Mouse (Mus musculus) heart, adult 2 months (tissue): ENCODE measurements at regions not wholly inside any gene's neighbourhood (a gene's known extent, or its start where the extent isn't known, plus 50 kb on each side); places are given as distances from the start of the nearest gene placed in this dataset.

Experiments
- DNase-seq, 2 experiments: peaks; one replicate each; pipeline ENCODE4 v3.0.0; 2021
- H3K27ac ChIP-seq: fragments of 200-600 bp; 2 replicates; pipeline ENCODE4 v1.8.1; 2022
- H3K27me3 ChIP-seq: fragments of 200-500 bp; 2 replicates; pipeline ENCODE4 v1.6.1; 2012; ENCODE audit warnings: mild to moderate bottlenecking, low read length, inconsistent platforms, mixed read lengths; ENCODE audit not compliant: control insufficient read depth, insufficient read depth
- H3K36me3 ChIP-seq: fragments of 200-500 bp; 2 replicates; pipeline ENCODE4 v1.6.1; 2012; ENCODE audit warnings: low read length, inconsistent platforms; ENCODE audit not compliant: control insufficient read depth, insufficient read depth
- H3K4me1 ChIP-seq: fragments of 200-500 bp; 2 replicates; pipeline ENCODE4 v1.6.1; 2011; ENCODE audit warnings: low read length; ENCODE audit not compliant: control insufficient read depth, insufficient read depth
- H3K4me3 ChIP-seq: fragments of 200-600 bp; 2 replicates; pipeline ENCODE4 v1.8.1; 2022
- H3K79me2 ChIP-seq: fragments of 200-500 bp; replicated peaks from 2 replicates; pipeline ENCODE4 v1.6.1; 2012; ENCODE audit warnings: mild to moderate bottlenecking, inconsistent platforms, low read length, moderate library complexity, mixed read lengths; ENCODE audit not compliant: control insufficient read depth, insufficient read depth
- H3K9ac ChIP-seq: fragments of 200-500 bp; 2 replicates; pipeline ENCODE4 v1.6.1; 2012; ENCODE audit warnings: low read depth, mild to moderate bottlenecking, control low read depth, inconsistent platforms, low read length, mixed read lengths
- CTCF ChIP-seq: fragments of 200-600 bp; IDR thresholded peaks from 2 replicates; pipeline ENCODE4 v1.8.1; 2022; ENCODE audit warnings: antibody characterized with exemption, mild to moderate bottlenecking, moderate library complexity
- EP300 ChIP-seq: fragments of 200-500 bp; IDR thresholded peaks from 2 replicates; pipeline ENCODE4 v1.6.1; 2011; ENCODE audit warnings: low read depth, low read length, control low read depth; ENCODE audit not compliant: insufficient read depth
- POLR2A ChIP-seq: fragments of 200-500 bp; IDR thresholded peaks from 2 replicates; pipeline ENCODE4 v1.6.1; 2011; ENCODE audit warnings: mild to moderate bottlenecking, low read depth, low read length, control low read depth; ENCODE audit not compliant: insufficient read depth
- WGBS: fragments of 180-500 bp; shearing (Covaris S2); methylation state at CpG from one replicate; pipeline ENCODE4 v1.1.7; 2018; 5-methylcytosine and 5-hydroxymethylcytosine counted together
- intact Hi-C: fragments of 180-260 bp; cut with DNase I; formaldehyde crosslinking; loops from one replicate; pipeline ENCODE4 v1.15.1; 2025

DNA sequence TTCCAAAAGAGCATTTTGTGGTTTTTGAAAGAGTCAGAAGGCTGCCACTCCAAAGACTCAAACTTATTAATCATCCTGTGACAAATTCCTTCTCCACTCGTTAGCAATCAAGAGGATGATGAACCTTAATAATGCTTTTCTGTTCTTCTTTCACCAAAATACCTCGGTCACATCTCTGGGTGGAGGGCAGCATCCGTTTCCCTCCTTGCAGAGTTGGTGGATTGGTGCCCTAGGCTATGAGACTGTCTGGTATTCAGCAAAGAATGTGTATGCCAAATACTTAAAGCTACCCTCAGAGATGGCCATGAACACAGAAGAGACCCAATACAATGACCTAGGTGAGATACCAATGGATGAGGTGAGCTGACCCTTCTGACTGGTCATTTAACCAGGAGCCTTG is 226.6 kb downstream of the Agtpbp1 start:
- no peak overlapping the region for H3K4me3 ChIP-seq
- H3K9ac ChIP-seq, result no peak overlapping the region
- no peak for DNase-seq
- intact Hi-C loops, result no loop called here
- H3K79me2 ChIP-seq, result no peaks in the 10 kb centered on the region
- TF ChIP-seq CTCF, result no peak
- no peak for TF ChIP-seq EP300
- TF ChIP-seq POLR2A, result no peak
- H3K4me1 ChIP-seq, result no peaks in the 10 kb centered on the region
- no peaks in the 10 kb centered on the region for H3K27me3 ChIP-seq
- 80% methylated on average over 3 of the region's 3 CpGs for WGBS
- no peaks in the 10 kb centered on the region for H3K36me3 ChIP-seq
- no peak overlapping the region for H3K27ac ChIP-seq

DNA sequence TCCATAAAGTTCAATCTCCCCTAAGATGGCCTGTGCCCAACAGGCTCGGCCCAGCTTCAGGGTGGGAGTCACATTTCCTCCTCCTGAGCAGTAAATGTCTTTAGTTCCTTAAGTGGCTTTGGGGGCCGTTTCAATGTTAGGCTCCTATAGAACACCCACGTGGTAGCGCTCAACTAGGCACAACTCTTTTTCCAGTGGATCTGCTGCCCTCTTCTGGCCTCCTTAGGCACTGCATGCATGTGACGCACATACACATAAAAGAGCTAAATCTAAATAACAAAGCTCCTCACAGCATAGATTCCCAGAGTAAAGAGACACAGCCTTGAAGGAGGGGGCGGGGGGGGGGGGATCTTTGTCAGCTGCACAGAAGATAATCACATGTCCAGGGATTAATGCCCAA is 233.6 kb downstream of the Agtpbp1 start:
- WGBS, result 61% methylated on average over 6 of the region's 6 CpGs
- Histone ChIP-seq H3K27me3 (no peaks in the 10 kb centered on the region), H3K4me3 (no peak overlapping the region), H3K36me3 (no peaks in the 10 kb centered on the region), H3K4me1 (no peaks in the 10 kb centered on the region), H3K27ac (no peak overlapping the region), H3K9ac (no peak overlapping the region), H3K79me2 (no peaks in the 10 kb centered on the region)
- DNase-seq, result no peak
- no peak for TF ChIP-seq POLR2A
- TF ChIP-seq CTCF, result peak; percentile 17; the same call in 1 of the 2 replicates
- TF ChIP-seq EP300, result no peak
- intact Hi-C loops, result no loop called here

DNA sequence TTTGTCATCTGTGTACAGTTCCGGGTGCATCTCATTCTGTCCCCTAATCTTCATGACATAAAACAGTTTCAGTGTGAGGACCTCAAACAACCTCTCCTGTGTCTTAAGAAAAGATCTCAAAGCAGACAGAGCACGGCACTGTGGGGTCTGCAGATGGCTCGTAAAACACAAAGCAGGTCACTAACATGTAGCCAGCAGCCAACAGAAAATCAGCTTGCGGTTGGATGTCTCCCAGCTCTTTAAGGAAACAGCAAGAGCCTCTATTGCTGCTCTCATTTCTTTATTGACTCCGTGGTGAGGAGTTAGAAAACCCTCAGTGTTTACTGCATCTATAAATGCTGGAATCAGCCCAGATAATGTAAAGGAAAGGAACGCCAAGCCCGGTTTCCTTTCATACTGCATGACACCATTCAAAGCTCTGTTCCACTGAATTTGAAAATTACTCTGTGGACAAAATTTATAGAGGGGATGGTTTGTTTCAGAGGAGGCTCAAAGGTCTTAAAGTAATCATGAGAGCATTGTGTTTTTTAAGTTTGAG is 234.3 kb downstream of the Agtpbp1 start:
- 71% methylated on average over 7 of the region's 7 CpGs for WGBS
- no peak for DNase-seq
- no peaks in the 10 kb centered on the region for H3K36me3 ChIP-seq

DNA sequence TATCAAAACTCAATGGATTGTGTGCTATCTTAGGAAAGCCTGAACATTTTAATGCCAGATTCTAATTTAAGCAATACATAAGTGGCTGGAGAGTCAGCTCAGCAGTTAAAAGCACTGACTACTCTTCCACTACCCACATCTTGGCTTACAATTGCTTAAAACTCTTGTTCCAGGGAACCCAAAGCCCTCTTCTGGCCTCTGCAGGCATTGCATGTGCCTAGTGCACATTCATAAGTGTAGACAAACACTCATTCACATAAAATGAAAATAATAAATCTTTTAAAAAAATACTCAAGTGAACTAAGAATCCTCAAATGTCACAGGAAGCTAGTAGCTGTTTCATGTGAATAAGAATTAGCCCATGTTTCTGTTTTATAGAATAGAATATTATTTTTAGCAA is 236.5 kb downstream of the Agtpbp1 start:
- no peaks in the 10 kb centered on the region for H3K36me3 ChIP-seq

More for the DNA sequence above, 234.3 kb downstream of the Agtpbp1 start:
- Histone ChIP-seq H3K4me3 (no peak overlapping the region), H3K4me1 (no peaks in the 10 kb centered on the region), H3K9ac (no peak overlapping the region), H3K27me3 (no peaks in the 10 kb centered on the region), H3K27ac (no peak overlapping the region), H3K79me2 (no peaks in the 10 kb centered on the region)
- no peak for TF ChIP-seq EP300
- intact Hi-C loops, result no loop called here

DNA sequence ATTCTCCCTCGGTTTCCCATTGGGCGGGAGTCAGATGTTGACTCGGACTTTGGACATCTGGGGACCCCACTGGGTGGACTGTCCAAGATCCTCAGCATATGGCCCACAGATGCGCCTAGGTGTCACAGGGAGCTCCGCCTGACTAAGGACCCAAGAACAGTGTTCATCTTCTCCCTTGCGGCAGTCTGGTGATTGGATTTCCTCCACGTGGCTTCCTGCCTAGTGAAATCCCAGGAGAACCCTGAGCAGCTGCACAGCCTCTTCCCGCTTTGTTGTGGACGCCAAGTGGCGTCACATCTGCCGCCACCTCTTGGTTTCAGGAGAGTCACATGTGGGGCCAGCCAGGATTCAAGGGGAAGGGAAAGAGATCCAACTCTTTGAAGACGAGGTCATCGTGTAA is 243.2 kb downstream of the Agtpbp1 start:
- H3K79me2 ChIP-seq, result no peaks in the 10 kb centered on the region
- H3K36me3 ChIP-seq, result no peaks in the 10 kb centered on the region
- H3K27ac ChIP-seq, result no peak overlapping the region
- intact Hi-C loops, result no loop called here
- 49% methylated on average over 13 of the region's 13 CpGs for WGBS
- no peaks in the 10 kb centered on the region for H3K4me1 ChIP-seq
- TF ChIP-seq CTCF (no peak), EP300 (no peak)
- H3K4me3 ChIP-seq, result no peak overlapping the region
- peak; percentile 53 to 56 for DNase-seq
- no peaks in the 10 kb centered on the region for H3K27me3 ChIP-seq
- H3K9ac ChIP-seq, result no peak overlapping the region

More for the DNA sequence above, 236.5 kb downstream of the Agtpbp1 start:
- Histone ChIP-seq H3K9ac (no peak overlapping the region), H3K27ac (no peak overlapping the region), H3K79me2 (no peaks in the 10 kb centered on the region), H3K4me3 (no peak overlapping the region), H3K27me3 (no peaks in the 10 kb centered on the region), H3K4me1 (no peaks in the 10 kb centered on the region)
- TF ChIP-seq EP300 (no peak), CTCF (peak; percentile 53)
- intact Hi-C loops, result no loop called here
- DNase-seq, result no peak

DNA sequence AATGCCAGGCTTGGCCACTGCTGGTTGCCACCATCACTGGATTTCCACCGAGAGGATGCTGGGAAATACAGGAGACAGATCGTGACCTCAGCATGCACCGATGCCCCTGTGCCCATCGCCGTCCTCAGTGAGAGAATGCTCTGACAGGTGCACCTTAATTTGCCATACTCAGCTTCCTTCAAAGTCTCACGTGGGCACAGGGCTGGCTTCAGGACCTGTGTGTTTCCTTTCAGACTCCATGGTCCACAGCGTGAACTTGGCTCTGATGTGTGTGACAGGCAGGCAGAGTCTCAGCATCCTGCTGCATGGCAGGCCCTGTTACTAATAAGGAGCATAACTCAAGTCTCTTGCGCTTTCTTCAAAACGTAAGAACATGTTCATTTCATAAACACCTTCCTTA is 246.6 kb downstream of the Agtpbp1 start:
- H3K4me1 ChIP-seq, result no peaks in the 10 kb centered on the region
- H3K9ac ChIP-seq, result no peak overlapping the region
- no peak for TF ChIP-seq CTCF
- no peak for TF ChIP-seq EP300
- H3K4me3 ChIP-seq, result no peak overlapping the region
- H3K27ac ChIP-seq, result no peak overlapping the region
- WGBS, result 90% methylated on average over 9 of the region's 9 CpGs
- no peaks in the 10 kb centered on the region for H3K36me3 ChIP-seq
- intact Hi-C loops, result no loop called here
- no peaks in the 10 kb centered on the region for H3K27me3 ChIP-seq
- H3K79me2 ChIP-seq, result no peaks in the 10 kb centered on the region
- DNase-seq, result no peak

DNA sequence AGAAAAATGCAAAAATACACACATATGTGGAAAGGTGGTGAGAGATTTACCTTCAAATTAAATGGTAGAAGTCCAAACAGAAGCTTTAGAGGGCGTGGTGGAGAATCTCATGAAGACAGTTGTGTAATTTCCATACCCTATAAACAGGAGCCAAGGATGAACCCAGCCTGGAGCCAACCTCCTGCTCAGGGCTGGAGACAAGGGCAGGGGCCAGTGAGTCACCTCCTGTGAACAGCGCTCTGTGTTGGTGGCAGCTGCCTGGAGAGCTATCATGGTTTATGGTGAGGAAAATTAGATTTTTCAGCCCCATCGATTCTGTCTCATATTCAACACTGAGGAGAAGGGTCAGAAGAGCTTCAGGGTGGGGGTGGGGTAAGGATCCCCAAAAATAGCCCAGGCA is 261.1 kb downstream of the Agtpbp1 start:
- 79% methylated on average over 3 of the region's 3 CpGs for WGBS
- no peak for DNase-seq

More for the DNA sequence above, 261.1 kb downstream of the Agtpbp1 start:
- no peak overlapping the region for H3K9ac ChIP-seq
- no peak overlapping the region for H3K27ac ChIP-seq
- peaks cover 1% of the 10 kb centered on the region; the same call in 1 of the 2 replicates for H3K27me3 ChIP-seq
- intact Hi-C loops, result no loop called here
- H3K36me3 ChIP-seq, result no peaks in the 10 kb centered on the region
- no peaks in the 10 kb centered on the region for H3K4me1 ChIP-seq
- H3K79me2 ChIP-seq, result no peaks in the 10 kb centered on the region
- no peak overlapping the region for H3K4me3 ChIP-seq
- TF ChIP-seq CTCF (no peak), POLR2A (no peak), EP300 (no peak)
